Mouse (Mus musculus) kidney, embryonic 16.5 days (tissue): ENCODE results near the gene Larp4b. TPM values are rescaled to one million over a fixed set of nuclear protein-coding genes. Genes with fewer than 3 reads are reported as not detected.

Experiments
- ATAC-seq: fragments of 200-750 bp; cut with Nextera tagmentation; 2 replicates; pipeline ENCODE4 v1.8.0; 2017; ENCODE audit warnings: moderate TSS enrichment; ENCODE audit not compliant: low FRiP score, low TSS enrichment
- H3K27ac ChIP-seq: fragments of 300-500 bp; sonication (generic); 2 replicates; pipeline ENCODE4 v1.5.1; 2014; ENCODE audit warnings: low read length
- H3K27me3 ChIP-seq: fragments of 300-500 bp; sonication (generic); 2 replicates; pipeline ENCODE4 v1.6.1; 2014; ENCODE audit warnings: low read length, control low read depth, mixed read lengths; ENCODE audit not compliant: insufficient read depth
- H3K36me3 ChIP-seq: fragments of 300-500 bp; sonication (generic); 2 replicates; pipeline ENCODE4 v1.6.1; 2014; ENCODE audit warnings: low read length, control low read depth, mixed read lengths; ENCODE audit not compliant: insufficient read depth
- H3K4me1 ChIP-seq: fragments of 300-500 bp; sonication (generic); 2 replicates; pipeline ENCODE4 v1.6.1; 2014; ENCODE audit warnings: low read length, control low read depth, mixed read lengths; ENCODE audit not compliant: insufficient read depth
- H3K4me2 ChIP-seq: fragments of 300-500 bp; sonication (generic); replicated peaks from 2 replicates; pipeline ENCODE4 v1.6.1; 2014; ENCODE audit warnings: low read depth, low read length
- H3K4me3 ChIP-seq: fragments of 300-500 bp; sonication (generic); 2 replicates; pipeline ENCODE4 v1.5.1; 2014; ENCODE audit warnings: mild to moderate bottlenecking, low read length
- H3K9ac ChIP-seq: fragments of 300-500 bp; sonication (generic); replicated peaks from 2 replicates; pipeline ENCODE4 v1.6.1; 2014; ENCODE audit warnings: low read length
- H3K9me3 ChIP-seq: fragments of 300-500 bp; sonication (generic); 2 replicates; pipeline ENCODE4 v1.6.1; 2016; ENCODE audit warnings: low read length, control low read depth
- WGBS: fragments of 180-500 bp; shearing (Covaris S2); extraction: QIAGEN DNeasy Blood & Tissue Kit; methylation state at CpG from one replicate; pipeline ENCODE4 v1.1.7; 2014; 5-methylcytosine and 5-hydroxymethylcytosine counted together
- polyA plus RNA-seq: library from polyadenylated mRNA; unstranded; fragments of >200 nt; fragmentation: Nextera tagmentation; extraction: Ambion mirVana; gene quantifications from 2 replicates; pipeline ENCODE4 v1.2.1, GENCODE M21; 2015

Gene Larp4b
- polyA plus RNA-seq, 1 experiment from 2014 or later = 32.3 TPM

GRCm38 (mm10) chr13:9075825-9076592 is 17.7 kb upstream of the Larp4b start:
- Histone ChIP-seq H3K9ac (no peak overlapping the region), H3K4me3 (no peak overlapping the region), H3K4me1 (no peaks in the 10 kb centered on the region), H3K36me3 (no peaks in the 10 kb centered on the region), H3K27me3 (no peaks in the 10 kb centered on the region), H3K4me2 (no peak overlapping the region), H3K27ac (no peak overlapping the region), H3K9me3 (no peaks in the 10 kb centered on the region)
- 76% methylated on average over 7 of the region's 7 CpGs for WGBS
- ATAC-seq = no peak

GRCm38 (mm10) chr13:9082128-9082883 is 11.4 kb upstream of the Larp4b start:
- no peaks in the 10 kb centered on the region for H3K9me3 ChIP-seq
- H3K4me2 ChIP-seq = no peak overlapping the region
- no peak for ATAC-seq
- no peak overlapping the region for H3K27ac ChIP-seq
- H3K4me3 ChIP-seq = no peak overlapping the region
- 73% methylated on average over 14 of the region's 14 CpGs for WGBS
- no peaks in the 10 kb centered on the region for H3K4me1 ChIP-seq
- no peak overlapping the region for H3K9ac ChIP-seq
- H3K36me3 ChIP-seq = no peaks in the 10 kb centered on the region
- H3K27me3 ChIP-seq = no peaks in the 10 kb centered on the region

GRCm38 (mm10) chr13:9094186-9094980 is 702 bp downstream of the Larp4b start:
- H3K36me3 ChIP-seq = no peaks in the 10 kb centered on the region
- WGBS = 0% methylated on average over 48 of the region's 63 CpGs
- H3K27me3 ChIP-seq = no peaks in the 10 kb centered on the region
- H3K4me3 ChIP-seq = peak overlapping the region; percentile 80
- peak overlapping the region; percentile 97 for H3K27ac ChIP-seq
- H3K4me1 ChIP-seq = peaks cover 21% of the 10 kb centered on the region
- H3K9me3 ChIP-seq = no peaks in the 10 kb centered on the region
- peak overlapping the region; percentile 64 for H3K4me2 ChIP-seq
- H3K9ac ChIP-seq = peak overlapping the region; percentile 94
- peak; percentile 59 for ATAC-seq

- Histone ChIP-seq H3K4me2 (no peak overlapping the region), H3K9me3 (no peaks in the 10 kb centered on the region), H3K4me3 (no peak overlapping the region), H3K27ac (no peak overlapping the region), H3K27me3 (no peaks in the 10 kb centered on the region), H3K9ac (no peak overlapping the region), H3K4me1 (peaks cover 21% of the 10 kb centered on the region), H3K36me3 (no peaks in the 10 kb centered on the region)
- WGBS = 72% methylated on average over 5 of the region's 5 CpGs
- ATAC-seq = no peak
Measured at GRCm38 (mm10) chr13:9099289-9099688, 5.6 kb downstream of the Larp4b start.

GRCm38 (mm10) chr13:9100517-9100916 is 6.8 kb downstream of the Larp4b start:
- H3K9me3 ChIP-seq = no peaks in the 10 kb centered on the region
- 95% methylated on average over 2 of the region's 2 CpGs for WGBS
- no peak overlapping the region for H3K4me2 ChIP-seq
- no peaks in the 10 kb centered on the region for H3K27me3 ChIP-seq
- no peak overlapping the region for H3K4me3 ChIP-seq
- no peak overlapping the region for H3K9ac ChIP-seq
- no peaks in the 10 kb centered on the region for H3K36me3 ChIP-seq
- ATAC-seq = no peak
- H3K27ac ChIP-seq = no peak overlapping the region
- H3K4me1 ChIP-seq = peaks cover 16% of the 10 kb centered on the region; the same call in 1 of the 2 replicates

- Histone ChIP-seq H3K36me3 (no peaks in the 10 kb centered on the region), H3K9me3 (no peaks in the 10 kb centered on the region), H3K9ac (no peak overlapping the region), H3K4me2 (no peak overlapping the region), H3K4me1 (peaks cover 5% of the 10 kb centered on the region; the same call in 1 of the 2 replicates), H3K4me3 (no peak overlapping the region), H3K27ac (no peak overlapping the region), H3K27me3 (no peaks in the 10 kb centered on the region)
- WGBS = 62% methylated on average over 5 of the region's 5 CpGs
- no peak for ATAC-seq
Measured at GRCm38 (mm10) chr13:9106246-9106645, 12.6 kb downstream of the Larp4b start.

- Histone ChIP-seq H3K4me1 (peaks cover 5% of the 10 kb centered on the region; the same call in 1 of the 2 replicates), H3K9ac (no peak overlapping the region), H3K27me3 (no peaks in the 10 kb centered on the region), H3K36me3 (no peaks in the 10 kb centered on the region), H3K4me3 (no peak overlapping the region), H3K4me2 (no peak overlapping the region), H3K27ac (no peak overlapping the region), H3K9me3 (no peaks in the 10 kb centered on the region)
- ATAC-seq = peak; percentile 65
- WGBS = 68% methylated on average over 2 of the region's 2 CpGs
Measured at GRCm38 (mm10) chr13:9106992-9107858, 13.5 kb downstream of the Larp4b start.

GRCm38 (mm10) chr13:9113735-9114134 is 20.1 kb downstream of the Larp4b start:
- WGBS = 91% methylated on average over 3 of the region's 3 CpGs
- Histone ChIP-seq H3K4me2 (no peak overlapping the region), H3K4me3 (no peak overlapping the region), H3K9ac (no peak overlapping the region), H3K27ac (no peak overlapping the region), H3K27me3 (no peaks in the 10 kb centered on the region), H3K4me1 (no peaks in the 10 kb centered on the region; the same call in 1 of the 2 replicates), H3K36me3 (no peaks in the 10 kb centered on the region), H3K9me3 (no peaks in the 10 kb centered on the region)
- ATAC-seq = no peak
